Mouse (Mus musculus) CH12.LX (cell line): ENCODE measurements around the gene Gtdc1. TPM values are rescaled to one million over a fixed set of nuclear protein-coding genes. Genes with fewer than 3 reads are reported as not detected.

Experiments
- DNase-seq: peaks from one replicate; pipeline ENCODE4 v3.0.0-alpha.2; 2013; ENCODE audit errors: extremely low read depth
- H3K27ac ChIP-seq: 2 replicates; pipeline ENCODE4 v1.5.1; 2012; ENCODE audit warnings: low read depth, mild to moderate bottlenecking, control low read depth, moderate library complexity; ENCODE audit not compliant: insufficient read depth
- H3K27me3 ChIP-seq: replicated peaks from 2 replicates; pipeline ENCODE3; 2012; ENCODE audit warnings: inconsistent platforms
- H3K36me3 ChIP-seq, 2 experiments: replicated peaks in 1 of 2; 2 replicates each; pipeline versions ENCODE3 to v1.6.1; 2012; ENCODE audit warnings: inconsistent platforms in 1 of 2, low read length in 1 of 2, mild to moderate bottlenecking in 1 of 2, mixed read lengths in 1 of 2, moderate library complexity in 1 of 2; ENCODE audit not compliant: control insufficient read depth in 1 of 2, insufficient read depth in 1 of 2
- H3K4me1 ChIP-seq, 2 experiments: 2 replicates each; pipeline ENCODE4 v1.6.1; 2012; ENCODE audit warnings: inconsistent platforms in 1 of 2, moderate library complexity in 1 of 2; ENCODE audit not compliant: insufficient read depth in 2 of 2, control insufficient read depth in 1 of 2
- H3K4me2 ChIP-seq: 2 replicates; pipeline ENCODE4 v1.6.1; 2012; ENCODE audit warnings: low read depth, mild to moderate bottlenecking, control low read depth; ENCODE audit not compliant: poor library complexity, insufficient read depth, severe bottlenecking
- H3K4me3 ChIP-seq, 3 experiments: fragments of 150-350 bp in 1 of 3; sonication (generic) in 1 of 3; replicated peaks in 1 of 3; 2 replicates each; pipeline versions ENCODE3 to v1.5.1; 2011 to 2012; ENCODE audit warnings: low read depth in 2 of 3, low read length in 2 of 3, mild to moderate bottlenecking in 2 of 3, moderate library complexity in 2 of 3, control low read depth in 1 of 3, improper control_type of control experiment in 1 of 3, inconsistent platforms in 1 of 3, mixed read lengths in 1 of 3; ENCODE audit not compliant: poor library complexity in 1 of 3
- H3K79me2 ChIP-seq: replicated peaks from 2 replicates; pipeline ENCODE4 v1.6.1; 2012; ENCODE audit warnings: mild to moderate bottlenecking, moderate library complexity; ENCODE audit not compliant: control insufficient read depth, poor library complexity, insufficient read depth, severe bottlenecking; ENCODE audit errors: extremely low read depth
- H3K9ac ChIP-seq: 2 replicates; pipeline ENCODE4 v1.6.1; 2012; ENCODE audit warnings: low read depth, mild to moderate bottlenecking, control low read depth, moderate library complexity; ENCODE audit not compliant: insufficient read depth
- H3K9me3 ChIP-seq: replicated peaks from 2 replicates; pipeline ENCODE3; 2012; ENCODE audit warnings: low read length, inconsistent platforms, mixed read lengths
- BHLHE40 ChIP-seq: IDR thresholded peaks from 2 replicates; pipeline ENCODE4 v1.6.1; 2011; ENCODE audit warnings: mild to moderate bottlenecking, low read depth, low read length, improper control_type of control experiment
- CHD1 ChIP-seq: IDR thresholded peaks from 2 replicates; pipeline ENCODE4 v1.6.1; 2012; ENCODE audit warnings: low read depth, low read length, improper control_type of control experiment, inconsistent platforms
- CHD2 ChIP-seq: IDR thresholded peaks from 2 replicates; pipeline ENCODE4 v1.6.1; 2011; ENCODE audit warnings: low read length, improper control_type of control experiment
- CTCF ChIP-seq, 2 experiments: IDR thresholded peaks in 1 of 2; conservative IDR thresholded peaks in 1 of 2; 2 replicates each; pipeline ENCODE4 v1.5.1; 2011 to 2012; ENCODE audit warnings: low read depth in 2 of 2, low read length in 2 of 2, improper control_type of control experiment in 1 of 2, inconsistent platforms in 1 of 2, mild to moderate bottlenecking in 1 of 2, moderate library complexity in 1 of 2
- E2F4 ChIP-seq: IDR thresholded peaks from 2 replicates; pipeline ENCODE4 v1.6.1; 2011; ENCODE audit warnings: low read depth, low read length, improper control_type of control experiment; ENCODE audit not compliant: insufficient replicate concordance
- ELF1 ChIP-seq: IDR thresholded peaks from 2 replicates; pipeline ENCODE4 v1.6.1; 2014; ENCODE audit warnings: low read depth, mild to moderate bottlenecking, inconsistent platforms, low read length, improper control_type of control experiment
- EP300 ChIP-seq: IDR thresholded peaks from 2 replicates; pipeline ENCODE4 v1.6.1; 2011; ENCODE audit warnings: low read length, improper control_type of control experiment
- ETS1 ChIP-seq: conservative IDR thresholded peaks from 2 replicates; pipeline ENCODE4 v1.6.1; 2012; ENCODE audit warnings: low read depth, mild to moderate bottlenecking, inconsistent platforms, low read length, improper control_type of control experiment, moderate library complexity
- GABPA ChIP-seq: IDR thresholded peaks from 2 replicates; pipeline ENCODE4 v1.6.1; 2012; ENCODE audit warnings: low read depth, low read length, improper control_type of control experiment, inconsistent platforms; ENCODE audit not compliant: insufficient replicate concordance
- HCFC1 ChIP-seq: IDR thresholded peaks from 2 replicates; pipeline ENCODE4 v1.6.1; 2012; ENCODE audit warnings: low read depth, mild to moderate bottlenecking, inconsistent platforms, low read length, improper control_type of control experiment
- IRF4 ChIP-seq: IDR thresholded peaks from 2 replicates; pipeline ENCODE4 v1.6.1; 2014; ENCODE audit warnings: low read depth, mild to moderate bottlenecking, inconsistent platforms, low read length, improper control_type of control experiment
- JUN ChIP-seq: IDR thresholded peaks from 2 replicates; pipeline ENCODE4 v1.6.1; 2011; ENCODE audit warnings: low read depth, mild to moderate bottlenecking, low read length, improper control_type of control experiment, moderate library complexity; ENCODE audit not compliant: insufficient read depth
- JUND ChIP-seq: conservative IDR thresholded peaks from 2 replicates; pipeline ENCODE4 v1.6.1; 2011; ENCODE audit warnings: low read depth, low read length, improper control_type of control experiment
- KAT2A ChIP-seq: IDR thresholded peaks from 2 replicates; pipeline ENCODE4 v1.6.1; 2012; ENCODE audit warnings: low read length, improper control_type of control experiment, inconsistent platforms; ENCODE audit not compliant: insufficient replicate concordance
- MAFK ChIP-seq: IDR thresholded peaks from 2 replicates; pipeline ENCODE4 v1.6.1; 2011; ENCODE audit warnings: low read length, improper control_type of control experiment; ENCODE audit not compliant: insufficient replicate concordance
- MAX ChIP-seq: IDR thresholded peaks from 2 replicates; pipeline ENCODE4 v1.6.1; 2011; ENCODE audit warnings: low read length, improper control_type of control experiment
- MAZ ChIP-seq: IDR thresholded peaks from 2 replicates; pipeline ENCODE4 v1.6.1; 2012; ENCODE audit warnings: low read depth, mild to moderate bottlenecking, inconsistent platforms, low read length, improper control_type of control experiment, moderate library complexity
- MEF2A ChIP-seq: IDR thresholded peaks from 2 replicates; pipeline ENCODE4 v1.6.1; 2014; ENCODE audit warnings: low read depth, mild to moderate bottlenecking, inconsistent platforms, low read length, improper control_type of control experiment, borderline replicate concordance
- MXI1 ChIP-seq: IDR thresholded peaks from 2 replicates; pipeline ENCODE4 v1.6.1; 2011; ENCODE audit warnings: mild to moderate bottlenecking, low read depth, low read length, improper control_type of control experiment
- MYC ChIP-seq: IDR thresholded peaks from 2 replicates; pipeline ENCODE4 v1.6.1; 2011; ENCODE audit warnings: low read depth, mild to moderate bottlenecking, improper control_type of control experiment, low read length
- NELFE ChIP-seq: IDR thresholded peaks from 2 replicates; pipeline ENCODE4 v1.6.1; 2011; ENCODE audit warnings: low read depth, low read length, improper control_type of control experiment
- NRF1 ChIP-seq: IDR thresholded peaks from 2 replicates; pipeline ENCODE4 v1.6.1; 2014; ENCODE audit warnings: low read depth, mild to moderate bottlenecking, inconsistent platforms, low read length, improper control_type of control experiment, moderate library complexity
- PAX5 ChIP-seq: IDR thresholded peaks from 2 replicates; pipeline ENCODE4 v1.6.1; 2012; ENCODE audit warnings: low read length, inconsistent platforms, mixed read lengths
- POLR2A ChIP-seq: IDR thresholded peaks from 2 replicates; pipeline ENCODE4 v1.6.1; 2011; ENCODE audit warnings: low read depth, mild to moderate bottlenecking, improper control_type of control experiment, low read length
- POLR2AphosphoS2 ChIP-seq: IDR thresholded peaks from 2 replicates; pipeline ENCODE4 v1.6.1; 2011; ENCODE audit warnings: low read depth, low read length, improper control_type of control experiment
- RAD21 ChIP-seq: IDR thresholded peaks from 2 replicates; pipeline ENCODE4 v1.6.1; 2011; ENCODE audit warnings: low read depth, mild to moderate bottlenecking, low read length, improper control_type of control experiment, moderate library complexity
- RCOR1 ChIP-seq: conservative IDR thresholded peaks from 2 replicates; pipeline ENCODE4 v1.6.1; 2012; ENCODE audit warnings: low read depth, mild to moderate bottlenecking, inconsistent platforms, low read length, improper control_type of control experiment
- SIN3A ChIP-seq: IDR thresholded peaks from 2 replicates; pipeline ENCODE4 v1.6.1; 2012; ENCODE audit warnings: low read length, improper control_type of control experiment, inconsistent platforms
- SMC3 ChIP-seq: IDR thresholded peaks from 2 replicates; pipeline ENCODE4 v1.6.1; 2011; ENCODE audit warnings: low read depth, low read length, improper control_type of control experiment
- TBP ChIP-seq: conservative IDR thresholded peaks from 2 replicates; pipeline ENCODE4 v1.6.1; 2011; ENCODE audit warnings: low read depth, low read length, improper control_type of control experiment
- TCF12 ChIP-seq: IDR thresholded peaks from 2 replicates; pipeline ENCODE4 v1.6.1; 2014; ENCODE audit warnings: low read depth, mild to moderate bottlenecking, inconsistent platforms, low read length, improper control_type of control experiment
- UBTF ChIP-seq: IDR thresholded peaks from 2 replicates; pipeline ENCODE4 v1.6.1; 2012; ENCODE audit warnings: low read depth, mild to moderate bottlenecking, inconsistent platforms, low read length, improper control_type of control experiment, moderate library complexity
- USF1 ChIP-seq: IDR thresholded peaks from 2 replicates; pipeline ENCODE4 v1.6.1; 2014; ENCODE audit warnings: low read depth, mild to moderate bottlenecking, inconsistent platforms, low read length, improper control_type of control experiment
- USF2 ChIP-seq: conservative IDR thresholded peaks from 2 replicates; pipeline ENCODE4 v1.6.1; 2011; ENCODE audit warnings: low read depth, low read length, improper control_type of control experiment
- ZC3H11A ChIP-seq: IDR thresholded peaks from 2 replicates; pipeline ENCODE4 v1.6.1; 2012; ENCODE audit warnings: low read depth, mild to moderate bottlenecking, inconsistent platforms, low read length, improper control_type of control experiment
- ZKSCAN1 ChIP-seq: IDR thresholded peaks from 2 replicates; pipeline ENCODE4 v1.6.1; 2012; ENCODE audit warnings: low read depth, inconsistent platforms, low read length, improper control_type of control experiment, borderline replicate concordance
- ZMIZ1 ChIP-seq: IDR thresholded peaks from 2 replicates; pipeline ENCODE4 v1.6.1; 2012; ENCODE audit warnings: low read depth, mild to moderate bottlenecking, inconsistent platforms, low read length, improper control_type of control experiment
- ZNF384 ChIP-seq: IDR thresholded peaks from 2 replicates; pipeline ENCODE4 v1.6.1; 2012; ENCODE audit warnings: low read depth, low read length, improper control_type of control experiment, inconsistent platforms
- dilution Hi-C: fragments of 300-500 bp; cut with MboI; formaldehyde crosslinking; loops from 2 replicates; pipeline ENCODE4 v1.14.3; 2020; ENCODE audit warnings: low sequenced_read_pairs; ENCODE audit not compliant: extremely low pct_unique_long_range_greater_than_20kb, extremely low pct_ligation_motif_present
- in situ Hi-C: fragments of 300-500 bp; cut with MboI; formaldehyde crosslinking; loops from 3 replicates; pipeline ENCODE4 v1.14.3; 2019; ENCODE audit warnings: low sequenced_read_pairs, low pct_ligation_motif_present, low pct_unique_long_range_greater_than_20kb, mixed read lengths
- polyA plus RNA-seq: library from polyadenylated mRNA; unstranded; fragments of >175 nt; gene quantifications from 2 replicates; pipeline ENCODE4 v1.2.1, GENCODE M21; 2012; ENCODE audit warnings: low read depth; ENCODE audit not compliant: insufficient read length
- total RNA-seq, 2 experiments: library from RNA; depleted of rRNA; stranded (reverse); fragments of 300-350 nt in 1 of 2; fragments of >200 nt in 1 of 2; gene quantifications; 2 replicates each; pipeline ENCODE4 v1.2.3; 2012 to 2014

Gene Gtdc1
- total and polyA plus RNA-seq, 3 experiments: 11.1 to 18.2 (median 15.8) TPM

DNA sequence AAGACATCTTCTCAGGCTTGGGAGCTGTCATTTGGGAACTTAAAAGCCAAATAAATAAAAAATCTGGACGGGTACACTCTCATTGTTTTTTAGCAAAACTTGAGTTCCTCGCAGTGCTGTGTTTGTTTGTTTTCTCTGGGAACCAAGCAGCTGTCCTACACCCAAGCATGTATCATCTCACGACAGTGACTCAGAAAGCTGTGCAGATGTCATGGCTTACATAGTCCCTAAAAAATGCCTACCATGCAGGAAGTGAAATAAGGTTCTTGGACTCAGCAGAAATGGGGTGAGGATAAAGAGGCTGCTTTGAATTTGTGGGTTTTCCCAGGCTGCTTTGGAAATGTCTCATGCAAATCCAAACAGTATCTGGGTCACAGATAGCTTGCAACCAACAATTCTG is 28.8 kb upstream of the Gtdc1 start:
- no peaks in the 10 kb centered on the region for H3K27me3 ChIP-seq
- peak overlapping the region; percentile 97 for H3K27ac ChIP-seq
- in situ Hi-C loops: no loop called here
- peaks cover 24 to 72% of the 10 kb centered on the region in 2 experiments for H3K4me1 ChIP-seq
- no peaks in the 10 kb centered on the region for H3K9me3 ChIP-seq
- DNase-seq: peak; percentile 96
- peaks cover 9% of the 10 kb centered on the region for H3K79me2 ChIP-seq
- H3K4me2 ChIP-seq: peak overlapping the region; percentile 83
- dilution Hi-C loops: no loop called here
- TF ChIP-seq ZKSCAN1: no peak
- peak; percentile 98 for TF ChIP-seq MAFK
- TF ChIP-seq HCFC1: no peak
- TF ChIP-seq MAZ: no peak; the same call in 1 of the 2 replicates
- TF ChIP-seq KAT2A: no peak
- TF ChIP-seq TBP: peak; percentile 93
- TF ChIP-seq PAX5: no peak
- TF ChIP-seq ZC3H11A: no peak
- TF ChIP-seq BHLHE40: peak; percentile 86
- TF ChIP-seq JUN: peak; percentile 85
- TF ChIP-seq ELF1: peak; percentile 62; the same call in 1 of the 2 replicates
- TF ChIP-seq ZMIZ1: no peak
- no peak for TF ChIP-seq E2F4
- no peak for TF ChIP-seq NELFE
- TF ChIP-seq CTCF (conservative IDR thresholded peaks at IDR 0.05 in 1 of 2, IDR thresholded peaks at IDR 0.05 in 1 of 2; ENCODE audit: low read depth in 2 of 2, low read length in 2 of 2): no peak
- peak; percentile 43; the same call in 1 of the 2 replicates for TF ChIP-seq MYC
- no peak for TF ChIP-seq MXI1
- no peak for TF ChIP-seq POLR2AphosphoS2
- TF ChIP-seq UBTF: no peak
- TF ChIP-seq JUND: peak; percentile 75
- TF ChIP-seq GABPA: no peak
- peak; percentile 96 for TF ChIP-seq EP300
- no peak for TF ChIP-seq NRF1
- TF ChIP-seq POLR2A: peak; percentile 66
- TF ChIP-seq SMC3: no peak
- no peak for TF ChIP-seq USF2
- TF ChIP-seq CHD1: peak; percentile 58; the same call in 1 of the 2 replicates
- peak; percentile 91 for TF ChIP-seq MEF2A
- peak; percentile 79; the same call in 1 of the 2 replicates for TF ChIP-seq RCOR1
- TF ChIP-seq USF1: no peak
- TF ChIP-seq ETS1: peak; percentile 98
- TF ChIP-seq CHD2: no peak; the same call in 1 of the 2 replicates
- no peak for TF ChIP-seq MAX
- TF ChIP-seq TCF12: peak; percentile 97
- peak; percentile 4 for TF ChIP-seq RAD21
- no peak; the same call in 1 of the 2 replicates for TF ChIP-seq ZNF384
- TF ChIP-seq SIN3A: 0 out of 2 replicates have a peak, but pooled peaks have one; percentile 53
- TF ChIP-seq IRF4: peak; percentile 82
- H3K4me3 ChIP-seq: no peak overlapping the region
- H3K36me3 ChIP-seq: no peaks in the 10 kb centered on the region
- H3K9ac ChIP-seq: peak overlapping the region; percentile 68
